Mouse (Mus musculus): ENCODE data around the gene Gm7361. TPM values are rescaled to one million over a fixed set of nuclear protein-coding genes. Genes with fewer than 3 reads are reported as not detected.
"Not testable (repeated sequence)": the region's sequence is repeated elsewhere in the genome, so short reads cannot be mapped to it uniquely, and the experiment has no call there.

The Gm7361 gene
- 2.5 and 2.6 TPM in 2 replicates for polyA plus RNA-seq (2012; rRNA removed)

DNA sequence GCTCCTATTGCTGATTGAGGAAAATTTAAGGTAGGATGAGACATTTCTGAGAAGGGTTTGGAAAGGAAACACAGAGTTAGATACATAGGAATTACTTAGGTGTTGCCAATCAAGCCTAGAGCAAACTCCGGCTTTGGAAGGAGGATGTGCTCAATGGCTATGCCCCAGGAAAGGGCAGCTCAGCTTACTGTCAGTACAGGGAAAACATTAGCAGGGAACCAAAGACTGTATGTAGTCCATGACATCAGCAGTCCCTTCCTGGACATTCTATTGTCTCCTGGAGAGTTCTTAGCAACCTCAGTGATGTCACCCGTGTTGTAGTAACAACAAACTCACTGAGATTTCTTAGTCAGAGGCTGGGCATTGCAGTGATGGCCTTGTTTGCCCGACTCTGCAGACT, at the start of gene Gm7361:
Gene Gm7361, plus strand, starts transcription at position 301 of the 400 bp plus-strand sequence.
- DNase-seq (ENCODE audit: low spot score) = not testable (repeated sequence)

DNA sequence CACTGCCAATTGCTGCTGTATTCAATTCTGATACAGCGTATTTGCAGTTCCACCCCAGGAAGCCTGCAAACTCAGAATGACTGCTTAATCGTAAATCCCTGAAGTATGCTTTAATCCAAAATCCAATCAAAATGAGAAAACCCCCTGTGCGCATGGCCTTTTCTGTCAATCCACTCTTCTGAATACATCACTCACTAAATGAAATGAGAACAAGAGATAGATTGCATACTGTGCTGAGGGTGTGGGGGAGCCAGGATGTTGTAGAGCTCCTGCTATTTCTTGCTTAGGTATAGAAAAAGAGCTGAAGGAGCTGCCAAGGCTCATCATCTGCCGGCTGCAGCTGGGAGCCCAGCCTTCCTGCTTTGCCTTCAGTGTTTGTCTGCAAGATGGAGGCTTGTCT, 46.5 kb upstream of the Gm7361 start:
- no peak for DNase-seq (ENCODE audit: low spot score)

DNA sequence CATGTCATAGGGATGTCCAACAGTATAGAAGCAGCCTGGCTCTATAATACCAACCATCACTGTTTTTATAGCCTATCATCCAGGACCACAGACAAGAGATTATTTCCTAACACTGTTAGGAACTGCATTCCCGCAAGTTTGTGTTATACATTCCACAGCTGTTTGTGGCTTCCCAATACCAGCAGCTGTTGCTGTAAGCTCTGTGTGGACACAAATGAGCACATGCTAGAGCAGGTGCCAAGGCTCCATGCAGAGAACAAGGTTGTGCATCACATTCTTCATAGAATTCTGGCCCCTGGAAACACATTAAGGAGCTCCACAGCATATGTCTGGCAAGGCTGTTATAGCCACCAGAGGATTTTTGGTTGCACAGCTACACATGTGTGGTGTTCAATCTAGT, 35.4 kb upstream of the Gm7361 start:
- DNase-seq (ENCODE audit: low spot score) = no peak

DNA sequence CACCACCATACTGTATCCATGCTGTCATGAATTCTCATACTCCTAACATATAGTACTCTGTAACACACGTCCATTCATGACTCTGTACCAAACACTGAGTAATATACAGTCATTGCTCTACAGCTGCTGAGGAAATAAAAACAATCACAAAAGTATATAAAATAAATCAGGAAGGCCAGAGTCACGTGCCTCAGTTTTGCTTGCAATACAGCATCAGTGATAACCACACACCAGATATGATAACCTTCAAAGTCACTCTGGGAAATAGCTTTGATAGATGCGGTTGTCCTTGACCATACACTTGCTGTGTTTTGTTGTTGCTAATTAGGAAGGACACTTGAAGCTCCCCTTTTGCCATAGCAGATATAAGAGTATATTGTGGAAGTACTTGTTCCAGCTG, 9.2 kb downstream of the Gm7361 start:
- not testable (repeated sequence) for DNase-seq (ENCODE audit: low spot score)

DNA sequence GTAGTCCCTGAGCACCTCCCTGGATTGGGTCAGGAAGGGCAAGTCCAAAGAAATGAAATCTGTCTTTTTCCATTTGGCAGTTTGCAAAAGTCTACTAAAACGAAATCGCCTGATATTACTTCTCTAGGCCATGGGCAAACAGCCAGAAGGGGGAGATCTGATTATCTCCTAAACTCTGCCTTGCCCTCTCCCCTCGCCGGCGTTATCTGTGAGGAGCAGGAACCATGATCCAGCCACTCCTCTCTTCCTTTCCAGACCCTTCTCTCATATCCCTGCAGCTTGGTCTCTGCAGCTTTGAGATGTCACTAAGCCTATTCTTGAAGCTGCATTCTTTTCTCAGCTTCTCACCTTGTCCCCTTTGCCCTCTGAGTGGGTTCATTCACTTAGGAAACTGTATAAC, 22.9 kb downstream of the Gm7361 start:
- DNase-seq (ENCODE audit: low spot score) = no peak

DNA sequence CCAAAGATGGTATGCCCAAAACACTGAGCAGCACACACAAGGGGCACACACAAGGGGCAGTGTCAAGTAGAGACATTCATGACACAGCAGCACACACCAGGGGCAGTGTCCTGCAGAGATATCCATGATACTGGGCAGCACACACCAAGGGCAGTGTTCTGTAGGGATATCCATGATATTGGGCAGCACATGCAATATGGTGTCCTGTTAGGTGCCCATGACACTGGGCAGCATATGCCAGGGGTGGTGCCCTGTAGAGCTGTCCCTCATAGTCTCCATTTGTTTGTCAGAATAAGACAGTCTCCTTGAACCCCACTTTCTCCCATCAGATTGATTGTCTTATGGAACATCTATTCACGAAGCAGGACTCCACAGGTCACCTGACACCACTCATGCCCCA, 24.2 kb downstream of the Gm7361 start:
- no peak for DNase-seq (ENCODE audit: low spot score)

DNA sequence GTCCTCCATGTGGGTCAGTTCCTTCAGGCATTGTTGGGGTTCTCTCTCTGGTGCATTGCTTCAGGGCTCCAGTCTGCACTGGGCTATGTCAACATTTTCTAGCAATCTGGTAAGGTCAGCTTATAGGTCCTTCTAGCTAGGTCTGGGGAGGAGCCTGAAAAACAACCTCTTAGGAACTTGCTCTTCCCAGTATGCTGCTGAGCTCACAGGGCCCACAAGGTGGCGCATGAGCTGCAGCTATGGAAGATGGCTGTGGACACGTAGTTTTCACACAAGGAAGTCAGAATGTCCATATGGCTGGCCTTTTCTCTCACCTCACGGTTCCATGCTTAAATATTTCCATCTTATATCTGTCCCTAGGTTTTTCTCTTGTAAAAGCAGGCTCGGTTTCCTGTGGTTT, 24.8 kb downstream of the Gm7361 start:
- no peak for DNase-seq (ENCODE audit: low spot score)

DNA sequence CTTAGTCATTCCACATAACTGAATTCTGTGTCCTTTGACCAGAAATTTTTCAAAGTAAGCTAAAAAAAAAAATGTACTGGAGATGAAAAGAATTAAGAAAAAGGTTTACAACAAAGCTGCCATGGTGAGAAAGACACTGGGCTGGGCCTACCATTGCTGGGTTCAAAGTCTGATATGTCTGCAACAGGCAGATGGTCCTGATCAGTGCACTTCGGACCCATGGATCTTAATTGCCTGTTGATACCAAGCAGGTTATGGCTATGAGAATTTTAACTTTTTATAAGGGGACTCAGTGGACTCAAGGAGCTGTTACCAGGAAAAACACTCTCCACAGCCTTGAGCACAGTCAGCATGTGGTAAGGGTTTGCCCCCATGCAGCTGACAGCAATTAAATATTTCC, 25.9 kb downstream of the Gm7361 start:
- no peak for DNase-seq (ENCODE audit: low spot score)

DNA sequence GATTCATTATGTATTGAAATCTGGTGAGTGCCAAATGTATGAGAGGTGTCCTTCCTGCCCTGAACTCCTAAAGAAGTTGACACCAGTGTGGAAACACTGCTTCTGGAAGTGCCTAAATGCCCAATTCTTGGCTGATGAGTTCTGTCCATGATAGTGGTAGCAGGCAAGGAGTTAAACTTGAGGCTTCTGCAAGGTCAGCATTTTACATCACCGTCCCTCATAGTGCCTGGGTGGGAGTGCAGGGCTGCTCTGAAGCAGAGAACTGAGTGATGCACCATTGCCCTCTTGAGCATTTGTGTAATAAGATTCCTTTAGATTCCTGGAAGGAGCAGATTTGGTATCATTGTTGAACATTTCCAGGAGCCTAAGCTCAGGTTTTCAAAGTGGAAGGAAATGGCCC, 34.1 kb downstream of the Gm7361 start:
- no peak for DNase-seq (ENCODE audit: low spot score)

DNA sequence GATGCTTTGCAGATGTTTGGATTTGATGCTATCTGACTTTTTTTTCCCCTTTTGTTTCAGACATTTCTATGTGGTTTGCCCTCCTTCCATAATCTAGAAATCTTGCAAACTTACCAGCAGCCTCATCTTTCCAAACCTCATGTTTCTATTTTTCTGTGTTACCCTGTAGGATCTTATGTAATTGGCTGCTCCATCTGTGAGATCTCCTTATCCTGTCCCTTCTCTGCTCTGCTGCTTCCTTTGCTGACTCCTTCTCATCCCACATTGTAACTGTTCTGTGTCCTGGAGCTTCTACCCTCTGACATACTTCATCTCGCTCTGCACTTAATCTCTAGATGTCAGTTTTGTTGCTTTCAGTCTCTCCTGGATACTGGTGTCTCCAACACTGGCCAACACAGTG, 35.8 kb downstream of the Gm7361 start:
- no peak for DNase-seq (ENCODE audit: low spot score)

Other genes with a start within 250 kb of the Gm7361 start
- gene Gm5862, start 234.8 kb upstream of the Gm7361 start, polyA plus RNA-seq (2012; rRNA removed) = not detected in 2 replicates
- gene Speer4a, start 218.1 kb upstream of the Gm7361 start, polyA plus RNA-seq (2012; rRNA removed) = 0.25 and 0.35 TPM in 2 replicates
- 0.03 and 0.04 TPM in 2 replicates for gene Gm7347, start 199.1 kb upstream of the Gm7361 start, polyA plus RNA-seq (2012; rRNA removed)
- gene Gm10471, start 168.4 kb upstream of the Gm7361 start, polyA plus RNA-seq (2012; rRNA removed) = 0.01 and 0.03 TPM in 2 replicates
- gene 5031410I06Rik, start 152.3 kb upstream of the Gm7361 start, polyA plus RNA-seq (2012; rRNA removed) = not detected in 2 replicates
- gene Gm10220, start 136.3 kb upstream of the Gm7361 start, polyA plus RNA-seq (2012; rRNA removed) = 0.03 TPM in 1 of 2 replicates, not detected in the other